Mouse (Mus musculus): ENCODE measurements around the gene Rtn1. TPM values are rescaled to one million over a fixed set of nuclear protein-coding genes. Genes with fewer than 3 reads are reported as not detected.
"Not testable (repeated sequence)": the region's sequence is repeated elsewhere in the genome, so short reads cannot be mapped to it uniquely, and the experiment has no call there.

Rtn1 gene
- polyA plus RNA-seq, 1 experiment from 2014 or later, result 1,241 TPM

GRCm38 (mm10) chr12:72305421-72305820 lies 103.4 kb downstream of the Rtn1 start:
- H3K9me3 ChIP-seq (replicated peaks), result no peaks in the 10 kb centered on the region
- ATAC-seq, result no peak

GRCm38 (mm10) chr12:72304985-72305384 lies 103.9 kb downstream of the Rtn1 start:
- H3K9ac ChIP-seq, result no peak overlapping the region
- peaks cover 21% of the 10 kb centered on the region for H3K4me1 ChIP-seq
- ATAC-seq, result peak; percentile 74
- no peak overlapping the region for H3K4me2 ChIP-seq
- no peaks in the 10 kb centered on the region for H3K9me3 ChIP-seq (replicated peaks)
- H3K36me3 ChIP-seq (ENCODE audit: poor library complexity, severe bottlenecking), result no peaks in the 10 kb centered on the region; the same call in 1 of the 2 replicates
- H3K27me3 ChIP-seq, result no peaks in the 10 kb centered on the region
- no peak overlapping the region for H3K4me3 ChIP-seq
- H3K27ac ChIP-seq, result no peak overlapping the region
- WGBS, result 37% methylated on average over 5 of the region's 5 CpGs

More at GRCm38 (mm10) chr12:72305421-72305820, 103.4 kb downstream of the Rtn1 start:
- no peak overlapping the region for H3K9ac ChIP-seq
- H3K27ac ChIP-seq, result no peak overlapping the region
- H3K27me3 ChIP-seq, result no peaks in the 10 kb centered on the region
- peaks cover 21% of the 10 kb centered on the region for H3K4me1 ChIP-seq
- no peak overlapping the region for H3K4me2 ChIP-seq
- H3K4me3 ChIP-seq, result no peak overlapping the region
- 71% methylated on average over 5 of the region's 5 CpGs for WGBS
- no peaks in the 10 kb centered on the region; the same call in 1 of the 2 replicates for H3K36me3 ChIP-seq (ENCODE audit: poor library complexity, severe bottlenecking)

GRCm38 (mm10) chr12:72304347-72304688 lies 104.5 kb downstream of the Rtn1 start:
- WGBS, result 39% methylated on average over 5 of the region's 5 CpGs
- no peak overlapping the region for H3K4me2 ChIP-seq
- peak; percentile 41; the same call in 1 of the 2 replicates for ATAC-seq

GRCm38 (mm10) chr12:72303624-72304346 lies 105.1 kb downstream of the Rtn1 start:
- H3K9ac ChIP-seq, result no peak overlapping the region
- ATAC-seq, result no peak
- no peaks in the 10 kb centered on the region; the same call in 1 of the 2 replicates for H3K36me3 ChIP-seq (ENCODE audit: poor library complexity, severe bottlenecking)
- H3K27ac ChIP-seq, result no peak overlapping the region
- H3K4me2 ChIP-seq, result no peak overlapping the region
- H3K9me3 ChIP-seq (replicated peaks), result no peaks in the 10 kb centered on the region
- peaks cover 21% of the 10 kb centered on the region for H3K4me1 ChIP-seq
- no peaks in the 10 kb centered on the region for H3K27me3 ChIP-seq
- no peak overlapping the region for H3K4me3 ChIP-seq
- 72% methylated on average over 37 of the region's 37 CpGs for WGBS

More at GRCm38 (mm10) chr12:72304347-72304688, 104.5 kb downstream of the Rtn1 start:
- H3K4me1 ChIP-seq, result peaks cover 21% of the 10 kb centered on the region
- H3K27ac ChIP-seq, result no peak overlapping the region
- no peaks in the 10 kb centered on the region; the same call in 1 of the 2 replicates for H3K36me3 ChIP-seq (ENCODE audit: poor library complexity, severe bottlenecking)
- H3K9me3 ChIP-seq (replicated peaks), result no peaks in the 10 kb centered on the region
- H3K4me3 ChIP-seq, result no peak overlapping the region
- H3K27me3 ChIP-seq, result no peaks in the 10 kb centered on the region
- H3K9ac ChIP-seq, result no peak overlapping the region

- Histone ChIP-seq H3K27ac (no peak overlapping the region), H3K36me3 (ENCODE audit: poor library complexity, severe bottlenecking) (no peaks in the 10 kb centered on the region; the same call in 1 of the 2 replicates), H3K9ac (no peak overlapping the region), H3K9me3 (replicated peaks) (no peaks in the 10 kb centered on the region), H3K4me3 (no peak overlapping the region), H3K27me3 (no peaks in the 10 kb centered on the region), H3K4me1 (peaks cover 21% of the 10 kb centered on the region), H3K4me2 (no peak overlapping the region)
- WGBS, result 49% methylated on average over 8 of the region's 8 CpGs
- no peak for ATAC-seq
Observed at GRCm38 (mm10) chr12:72301431-72301830, 107.4 kb downstream of the Rtn1 start.

- Histone ChIP-seq H3K9ac (no peak overlapping the region), H3K4me2 (no peak overlapping the region), H3K27ac (no peak overlapping the region), H3K36me3 (ENCODE audit: poor library complexity, severe bottlenecking) (no peaks in the 10 kb centered on the region; the same call in 1 of the 2 replicates), H3K4me3 (no peak overlapping the region), H3K9me3 (replicated peaks) (no peaks in the 10 kb centered on the region), H3K27me3 (no peaks in the 10 kb centered on the region), H3K4me1 (peaks cover 21% of the 10 kb centered on the region)
- 77% methylated on average over 8 of the region's 8 CpGs for WGBS
- no peak for ATAC-seq
Observed at GRCm38 (mm10) chr12:72300971-72301370, 107.9 kb downstream of the Rtn1 start.

- 70% methylated on average over 7 of the region's 7 CpGs for WGBS
Observed at GRCm38 (mm10) chr12:72298222-72298621, 110.6 kb downstream of the Rtn1 start.

GRCm38 (mm10) chr12:72296552-72296951 lies 112.3 kb downstream of the Rtn1 start:
- ATAC-seq, result no peak
- Histone ChIP-seq H3K9me3 (replicated peaks) (no peaks in the 10 kb centered on the region; the same call in 1 of the 2 replicates), H3K4me2 (no peak overlapping the region), H3K4me1 (no peaks in the 10 kb centered on the region), H3K4me3 (no peak overlapping the region), H3K36me3 (ENCODE audit: poor library complexity, severe bottlenecking) (no peaks in the 10 kb centered on the region), H3K27me3 (no peaks in the 10 kb centered on the region), H3K27ac (no peak overlapping the region), H3K9ac (no peak overlapping the region)
- WGBS, result 91% methylated on average over 5 of the region's 5 CpGs

More at GRCm38 (mm10) chr12:72298222-72298621, 110.6 kb downstream of the Rtn1 start:
- no peak overlapping the region for H3K4me2 ChIP-seq
- H3K36me3 ChIP-seq (ENCODE audit: poor library complexity, severe bottlenecking), result no peaks in the 10 kb centered on the region; the same call in 1 of the 2 replicates
- no peak overlapping the region for H3K9ac ChIP-seq
- H3K9me3 ChIP-seq (replicated peaks), result no peaks in the 10 kb centered on the region; the same call in 1 of the 2 replicates
- ATAC-seq, result no peak
- H3K4me1 ChIP-seq, result no peaks in the 10 kb centered on the region
- H3K4me3 ChIP-seq, result no peak overlapping the region
- no peak overlapping the region for H3K27ac ChIP-seq
- H3K27me3 ChIP-seq, result no peaks in the 10 kb centered on the region

GRCm38 (mm10) chr12:72293185-72293584 lies 115.7 kb downstream of the Rtn1 start:
- H3K27me3 ChIP-seq; H3K36me3 ChIP-seq (ENCODE audit: poor library complexity, severe bottlenecking); H3K4me3 ChIP-seq; H3K9ac ChIP-seq; H3K9me3 ChIP-seq (replicated peaks); ATAC-seq; H3K4me1 ChIP-seq; H3K27ac ChIP-seq; H3K4me2 ChIP-seq: not testable (repeated sequence)
- WGBS, result 90% methylated on average over 3 of the region's 3 CpGs

GRCm38 (mm10) chr12:72292566-72292965 lies 116.3 kb downstream of the Rtn1 start:
- H3K9ac ChIP-seq, result no peak overlapping the region
- H3K36me3 ChIP-seq (ENCODE audit: poor library complexity, severe bottlenecking), result no peaks in the 10 kb centered on the region
- no peak overlapping the region for H3K4me3 ChIP-seq
- 73% methylated on average over 2 of the region's 2 CpGs for WGBS
- no peak overlapping the region for H3K4me2 ChIP-seq
- H3K27ac ChIP-seq, result no peak overlapping the region
- H3K4me1 ChIP-seq, result no peaks in the 10 kb centered on the region
- no peaks in the 10 kb centered on the region for H3K27me3 ChIP-seq
- no peak for ATAC-seq
- no peaks in the 10 kb centered on the region; the same call in 1 of the 2 replicates for H3K9me3 ChIP-seq (replicated peaks)

GRCm38 (mm10) chr12:72291266-72291665 lies 117.6 kb downstream of the Rtn1 start:
- Histone ChIP-seq H3K4me2 (no peak overlapping the region), H3K4me1 (no peaks in the 10 kb centered on the region), H3K27me3 (no peaks in the 10 kb centered on the region), H3K27ac (no peak overlapping the region), H3K9me3 (replicated peaks) (no peaks in the 10 kb centered on the region; the same call in 1 of the 2 replicates), H3K4me3 (no peak overlapping the region), H3K9ac (no peak overlapping the region), H3K36me3 (ENCODE audit: poor library complexity, severe bottlenecking) (no peaks in the 10 kb centered on the region)
- WGBS, result 86% methylated on average over 4 of the region's 4 CpGs
- no peak for ATAC-seq

- 59% methylated on average over 3 of the region's 3 CpGs for WGBS
- ATAC-seq, result no peak
- Histone ChIP-seq H3K4me3 (no peak overlapping the region), H3K9ac (no peak overlapping the region), H3K9me3 (replicated peaks) (no peaks in the 10 kb centered on the region; the same call in 1 of the 2 replicates), H3K36me3 (ENCODE audit: poor library complexity, severe bottlenecking) (no peaks in the 10 kb centered on the region), H3K27me3 (no peaks in the 10 kb centered on the region), H3K27ac (no peak overlapping the region), H3K4me1 (no peaks in the 10 kb centered on the region), H3K4me2 (no peak overlapping the region)
Observed at GRCm38 (mm10) chr12:72288215-72288614, 120.6 kb downstream of the Rtn1 start.

All from forebrain, embryonic 13.5 days (tissue).